Mouse (Mus musculus) midbrain, embryonic 16.5 days (tissue): Measurements from ENCODE around the gene Azin2. TPM values are rescaled to one million over a fixed set of nuclear protein-coding genes. Genes with fewer than 3 reads are reported as not detected.

Experiments
- ATAC-seq: fragments of 200-750 bp; cut with Nextera tagmentation; 2 replicates; pipeline ENCODE4 v1.8.0; 2017; ENCODE audit warnings: moderate TSS enrichment
- H3K27ac ChIP-seq: fragments of 300-500 bp; sonication (generic); 2 replicates; pipeline ENCODE4 v1.5.1; 2014; ENCODE audit warnings: mild to moderate bottlenecking, low read length, mixed read lengths
- H3K27me3 ChIP-seq: fragments of 300-500 bp; sonication (generic); 2 replicates; pipeline ENCODE4 v1.6.1; 2014; ENCODE audit warnings: low read depth, low read length, mixed read lengths; ENCODE audit not compliant: control insufficient read depth, insufficient read depth
- H3K36me3 ChIP-seq: fragments of 300-500 bp; sonication (generic); 2 replicates; pipeline ENCODE4 v1.6.1; 2014; ENCODE audit warnings: mild to moderate bottlenecking, low read length, moderate library complexity, mixed read lengths; ENCODE audit not compliant: control insufficient read depth, insufficient read depth
- H3K4me1 ChIP-seq: fragments of 300-500 bp; sonication (generic); 2 replicates; pipeline ENCODE4 v1.6.1; 2014; ENCODE audit warnings: mild to moderate bottlenecking, low read length, mixed read lengths; ENCODE audit not compliant: control insufficient read depth, insufficient read depth
- H3K4me2 ChIP-seq: fragments of 300-500 bp; sonication (generic); 2 replicates; pipeline ENCODE4 v1.6.1; 2014; ENCODE audit warnings: mild to moderate bottlenecking, low read length, mixed read lengths
- H3K4me3 ChIP-seq: fragments of 300-500 bp; sonication (generic); 2 replicates; pipeline ENCODE4 v1.5.1; 2014; ENCODE audit warnings: low read depth, mild to moderate bottlenecking, low read length, moderate library complexity, mixed read lengths
- H3K9ac ChIP-seq: fragments of 300-500 bp; sonication (generic); 2 replicates; pipeline ENCODE4 v1.6.1; 2014; ENCODE audit warnings: low read depth, low read length, mixed read lengths
- H3K9me3 ChIP-seq: fragments of 300-500 bp; sonication (generic); replicated peaks from 2 replicates; pipeline ENCODE4 v1.6.1; 2014; ENCODE audit warnings: mild to moderate bottlenecking, low read length, mixed read lengths; ENCODE audit not compliant: control insufficient read depth, poor library complexity, severe bottlenecking
- WGBS: fragments of 180-500 bp; shearing (Covaris S2); extraction: QIAGEN DNeasy Blood & Tissue Kit; methylation state at CpG from one replicate; pipeline ENCODE4 v1.1.7; 2014; 5-methylcytosine and 5-hydroxymethylcytosine counted together
- polyA plus RNA-seq: library from polyadenylated mRNA; unstranded; fragments of >200 nt; fragmentation: Nextera tagmentation; extraction: Ambion mirVana; gene quantifications from 2 replicates; pipeline ENCODE4 v1.2.1, GENCODE M21; 2015

Azin2 gene
- 16.6 and 20.2 TPM in 2 replicates for polyA plus RNA-seq

- H3K9ac ChIP-seq: peak within 1 kb of the TSS; percentile 93
- H3K27me3 ChIP-seq: no peaks in the 10 kb centered on the region
- peak within 1 kb of the TSS; percentile 78 for H3K4me2 ChIP-seq
- no peaks in the 10 kb centered on the region for H3K9me3 ChIP-seq
- ATAC-seq: peak; percentile 95
- H3K4me3 ChIP-seq: peak within 1 kb of the TSS; percentile 83
- H3K27ac ChIP-seq: peak within 1 kb of the TSS; percentile 58
- H3K4me1 ChIP-seq: peaks cover 28% of the 10 kb centered on the region
- no peaks in the 10 kb centered on the region for H3K36me3 ChIP-seq
- 1% methylated on average over 70 of the region's 72 CpGs for WGBS
Observed at GRCm38 (mm10) chr4:128962029-128962925, at the start of gene Azin2. TSS of gene Azin2 (minus strand) at chr4:128962442.

- H3K9ac ChIP-seq: no peak overlapping the region; the same call in 1 of the 2 replicates
- 27% methylated on average over 15 of the region's 15 CpGs for WGBS
- H3K27ac ChIP-seq: 0 out of 2 replicates have a peak overlapping the region, but pooled peaks have one; percentile 35
- H3K4me2 ChIP-seq: no peak overlapping the region
- no peaks in the 10 kb centered on the region for H3K27me3 ChIP-seq
- no peak overlapping the region for H3K4me3 ChIP-seq
- H3K36me3 ChIP-seq: peaks cover 10% of the 10 kb centered on the region
- no peaks in the 10 kb centered on the region for H3K9me3 ChIP-seq
- no peaks in the 10 kb centered on the region; the same call in 1 of the 2 replicates for H3K4me1 ChIP-seq
- 0 out of 2 replicates have a peak, but pooled peaks have one; percentile 39 for ATAC-seq
Observed at GRCm38 (mm10) chr4:129011604-129012121, 49.4 kb upstream of the Azin2 start.

GRCm38 (mm10) chr4:129009521-129009920, 47.3 kb upstream of the Azin2 start:
- no peak for ATAC-seq
- Histone ChIP-seq H3K27ac (no peak overlapping the region), H3K27me3 (no peaks in the 10 kb centered on the region), H3K4me2 (no peak overlapping the region), H3K4me1 (no peaks in the 10 kb centered on the region; the same call in 1 of the 2 replicates), H3K9ac (no peak overlapping the region), H3K9me3 (no peaks in the 10 kb centered on the region), H3K36me3 (peaks cover 13% of the 10 kb centered on the region), H3K4me3 (no peak overlapping the region)
- 77% methylated on average over 5 of the region's 5 CpGs for WGBS

- Histone ChIP-seq H3K27ac (no peak overlapping the region), H3K4me1 (no peaks in the 10 kb centered on the region; the same call in 1 of the 2 replicates), H3K4me3 (no peak overlapping the region), H3K27me3 (no peaks in the 10 kb centered on the region), H3K4me2 (no peak overlapping the region), H3K9ac (no peak overlapping the region), H3K36me3 (peaks cover 13% of the 10 kb centered on the region), H3K9me3 (no peaks in the 10 kb centered on the region)
- ATAC-seq: no peak
- 87% methylated on average over 3 of the region's 3 CpGs for WGBS
Observed at GRCm38 (mm10) chr4:129008672-129009071, 46.4 kb upstream of the Azin2 start.

GRCm38 (mm10) chr4:129008006-129008519, 45.8 kb upstream of the Azin2 start:
- Histone ChIP-seq H3K4me1 (no peaks in the 10 kb centered on the region; the same call in 1 of the 2 replicates), H3K9ac (no peak overlapping the region), H3K36me3 (peaks cover 13% of the 10 kb centered on the region), H3K4me2 (no peak overlapping the region), H3K4me3 (no peak overlapping the region), H3K27me3 (no peaks in the 10 kb centered on the region), H3K9me3 (no peaks in the 10 kb centered on the region), H3K27ac (no peak overlapping the region)
- ATAC-seq: no peak
- WGBS: 74% methylated on average over 12 of the region's 12 CpGs

GRCm38 (mm10) chr4:129003720-129004119, 41.5 kb upstream of the Azin2 start:
- Histone ChIP-seq H3K9me3 (no peaks in the 10 kb centered on the region), H3K4me1 (no peaks in the 10 kb centered on the region), H3K27me3 (no peaks in the 10 kb centered on the region), H3K4me3 (no peak overlapping the region), H3K4me2 (no peak overlapping the region), H3K36me3 (peaks cover 13% of the 10 kb centered on the region), H3K9ac (no peak overlapping the region), H3K27ac (no peak overlapping the region)
- no peak for ATAC-seq
- 87% methylated on average over 8 of the region's 8 CpGs for WGBS

GRCm38 (mm10) chr4:129000786-129001185, 38.5 kb upstream of the Azin2 start:
- WGBS: 96% methylated on average over 3 of the region's 3 CpGs
- no peak overlapping the region for H3K4me3 ChIP-seq
- H3K27ac ChIP-seq: no peak overlapping the region
- ATAC-seq: no peak
- no peaks in the 10 kb centered on the region for H3K4me1 ChIP-seq
- H3K4me2 ChIP-seq: no peak overlapping the region
- no peak overlapping the region for H3K9ac ChIP-seq
- peaks cover 8% of the 10 kb centered on the region; the same call in 1 of the 2 replicates for H3K36me3 ChIP-seq
- no peaks in the 10 kb centered on the region for H3K9me3 ChIP-seq
- no peaks in the 10 kb centered on the region for H3K27me3 ChIP-seq

- no peaks in the 10 kb centered on the region for H3K27me3 ChIP-seq
- H3K4me3 ChIP-seq: no peak overlapping the region
- H3K4me2 ChIP-seq: no peak overlapping the region
- peaks cover 5% of the 10 kb centered on the region; the same call in 1 of the 2 replicates for H3K36me3 ChIP-seq
- no peak overlapping the region for H3K9ac ChIP-seq
- no peaks in the 10 kb centered on the region for H3K9me3 ChIP-seq
- H3K4me1 ChIP-seq: peaks cover 13% of the 10 kb centered on the region
- H3K27ac ChIP-seq: no peak overlapping the region
- ATAC-seq: no peak
- whole genome bisulfite sequencing: 84% methylated on average over 8 of the region's 8 CpGs
Observed at GRCm38 (mm10) chr4:128998401-128998800, 36.2 kb upstream of the Azin2 start.

GRCm38 (mm10) chr4:128997258-128997657, 35.0 kb upstream of the Azin2 start:
- no peak for ATAC-seq
- Histone ChIP-seq H3K4me1 (peaks cover 16% of the 10 kb centered on the region), H3K36me3 (peaks cover 5% of the 10 kb centered on the region; the same call in 1 of the 2 replicates), H3K4me2 (no peak overlapping the region), H3K9ac (no peak overlapping the region), H3K27me3 (no peaks in the 10 kb centered on the region), H3K9me3 (no peaks in the 10 kb centered on the region), H3K4me3 (no peak overlapping the region), H3K27ac (no peak overlapping the region)
- 82% methylated on average over 8 of the region's 8 CpGs for WGBS
